Mouse (Mus musculus): Measurements from ENCODE around the gene Magi1.

Gene Magi1

GRCm38 (mm10) chr6:93729702-93730101, 554.0 kb downstream of the Magi1 start:
- DNase-seq (ENCODE audit: extremely low spot score) = no peak

DNA sequence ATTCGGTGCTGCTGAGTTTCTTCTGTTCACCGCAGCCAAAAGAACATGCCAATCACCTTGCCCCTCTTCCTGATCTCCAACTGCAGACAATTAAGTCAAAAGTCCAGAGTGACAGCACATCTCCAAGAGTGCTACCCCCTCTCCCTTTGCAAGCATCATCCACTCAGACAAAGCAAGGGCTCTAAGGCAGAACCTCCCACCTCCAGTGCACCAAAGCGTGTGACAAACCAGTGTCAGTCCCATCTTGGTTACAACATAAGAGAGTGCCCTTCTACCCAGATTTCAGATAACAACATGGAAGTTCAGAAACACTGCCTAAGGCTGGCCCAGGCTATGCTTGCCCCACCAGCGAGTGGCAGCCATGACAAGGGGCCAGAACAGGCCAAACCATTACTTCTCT, 554.9 kb downstream of the Magi1 start:
- DNase-seq (ENCODE audit: extremely low spot score) = no peak

DNA sequence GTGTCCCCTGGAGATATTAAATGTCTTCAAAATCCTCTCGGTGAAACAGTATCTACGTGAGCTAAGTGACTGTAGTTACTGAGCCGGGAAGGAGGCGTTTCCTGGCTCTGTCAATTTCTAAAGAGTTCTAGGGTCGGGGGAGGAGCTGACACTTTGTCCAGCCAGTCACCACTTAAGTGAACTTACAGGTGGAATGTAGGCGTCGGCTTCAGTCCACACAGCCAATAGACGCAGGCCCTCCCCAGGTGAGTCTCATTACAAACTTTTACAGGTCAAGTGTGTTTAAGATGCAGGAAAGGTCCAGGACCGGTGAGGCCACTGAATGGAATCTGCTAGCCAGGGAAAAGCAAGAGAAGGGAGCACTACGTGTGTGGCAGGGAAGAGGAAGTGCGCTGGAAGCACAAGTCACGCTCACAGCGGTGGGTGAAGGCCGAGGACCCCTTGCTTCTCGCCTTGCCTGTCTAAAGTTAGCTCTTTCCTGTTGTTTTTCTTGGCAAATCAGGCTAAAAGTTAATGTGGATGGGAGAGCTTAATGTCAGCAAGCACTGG, 556.0 kb downstream of the Magi1 start:
- DNase-seq (ENCODE audit: extremely low spot score) = no peak

GRCm38 (mm10) chr6:93726829-93727455, 556.8 kb downstream of the Magi1 start:
- no peak for DNase-seq (ENCODE audit: extremely low spot score)

- DNase-seq (ENCODE audit: extremely low spot score) = no peak
Measured at GRCm38 (mm10) chr6:93726121-93726520, 557.6 kb downstream of the Magi1 start.

DNA sequence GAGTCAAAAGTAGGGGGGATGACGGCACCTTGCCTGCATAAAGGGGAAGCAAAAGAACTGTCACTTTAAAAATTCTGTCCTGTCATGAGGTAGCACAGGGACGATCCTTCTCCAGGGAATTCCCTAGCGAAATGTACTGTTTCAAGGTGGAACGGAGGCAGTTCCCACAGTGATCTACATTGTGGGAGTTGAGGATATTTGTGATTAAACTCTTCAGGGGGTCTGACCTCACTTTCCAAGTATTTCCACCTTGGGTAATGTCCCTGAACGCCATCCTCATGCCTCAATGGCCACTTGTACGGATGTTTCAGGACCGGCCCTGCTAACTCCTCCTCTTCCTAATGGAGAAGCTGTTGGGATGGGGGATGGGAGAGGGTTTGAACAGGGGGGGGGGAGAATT, 559.0 kb downstream of the Magi1 start:
- DNase-seq (ENCODE audit: extremely low spot score) = no peak

DNA sequence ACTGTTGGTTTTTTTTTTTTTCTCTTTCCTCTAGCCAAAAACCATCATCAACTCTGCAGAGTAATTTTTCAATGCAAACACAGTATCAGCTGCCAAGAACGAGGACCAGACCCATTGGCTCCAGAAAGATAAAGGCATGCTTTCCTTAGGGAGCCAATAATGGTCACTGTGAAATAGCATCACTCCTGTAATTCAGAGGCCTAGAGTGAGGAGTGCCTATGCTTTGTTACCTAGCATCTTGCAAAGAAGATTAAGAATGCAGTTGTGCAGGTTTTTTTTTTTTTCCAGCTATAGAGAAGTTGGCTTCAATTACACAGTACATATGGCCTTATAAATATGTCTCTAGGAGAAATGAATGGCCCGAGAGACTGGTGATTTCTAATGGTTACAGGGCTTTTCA, 560.5 kb downstream of the Magi1 start:
- no peak for DNase-seq (ENCODE audit: extremely low spot score)

- DNase-seq (ENCODE audit: extremely low spot score) = no peak
Measured at GRCm38 (mm10) chr6:93719532-93719931, 564.2 kb downstream of the Magi1 start.

DNA sequence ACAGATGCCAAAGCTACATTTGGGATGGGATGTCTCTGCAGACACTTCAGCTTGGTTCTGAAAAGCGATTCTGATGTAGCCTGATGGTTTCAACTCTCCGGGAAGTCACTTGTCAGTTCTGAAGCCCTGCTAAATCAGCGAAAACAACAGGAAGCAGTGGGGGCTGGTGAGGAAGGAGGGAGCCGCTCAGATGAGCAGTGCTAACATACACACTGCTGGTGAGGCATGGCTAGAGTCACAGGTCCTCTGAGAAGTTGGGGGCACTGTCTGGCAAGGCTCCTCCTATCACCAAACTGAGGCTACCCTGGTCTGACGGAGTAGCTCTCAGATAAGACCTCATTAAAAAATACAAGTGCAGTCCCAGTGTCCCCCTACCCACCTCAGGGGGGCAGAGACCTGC, 565.3 kb downstream of the Magi1 start:
- no peak for DNase-seq (ENCODE audit: extremely low spot score)

DNA sequence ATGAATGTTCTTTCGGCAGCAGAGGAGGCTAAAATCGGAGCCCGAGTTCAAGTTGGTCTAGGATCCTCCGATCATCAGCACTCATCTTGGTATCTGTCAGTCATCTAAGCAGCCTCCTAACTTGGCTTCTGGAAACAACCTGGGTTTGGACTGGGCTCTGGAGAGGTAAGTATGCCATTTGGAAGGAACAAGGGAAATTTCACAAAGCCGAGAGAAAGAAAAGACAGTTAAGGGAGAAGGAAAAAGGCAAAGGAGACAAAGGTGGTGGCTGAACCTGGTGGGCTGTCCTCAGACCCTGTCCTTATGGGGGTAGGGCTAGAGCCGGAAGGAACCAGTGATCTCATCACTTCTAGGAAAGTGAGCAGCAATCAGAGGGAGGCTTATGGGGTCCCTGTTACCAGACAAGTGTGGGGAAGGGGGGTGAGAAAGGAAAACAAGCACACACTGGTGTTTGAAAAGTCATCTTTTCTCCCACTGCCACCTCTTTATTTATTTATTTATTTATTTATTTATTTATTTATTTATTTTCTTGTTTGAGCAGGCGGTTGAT, 565.8 kb downstream of the Magi1 start:
- peak; percentile 24 for DNase-seq (ENCODE audit: extremely low spot score)

- peak; percentile 33 for DNase-seq (ENCODE audit: extremely low spot score)
Measured at GRCm38 (mm10) chr6:93716686-93717625, 566.8 kb downstream of the Magi1 start.

DNA sequence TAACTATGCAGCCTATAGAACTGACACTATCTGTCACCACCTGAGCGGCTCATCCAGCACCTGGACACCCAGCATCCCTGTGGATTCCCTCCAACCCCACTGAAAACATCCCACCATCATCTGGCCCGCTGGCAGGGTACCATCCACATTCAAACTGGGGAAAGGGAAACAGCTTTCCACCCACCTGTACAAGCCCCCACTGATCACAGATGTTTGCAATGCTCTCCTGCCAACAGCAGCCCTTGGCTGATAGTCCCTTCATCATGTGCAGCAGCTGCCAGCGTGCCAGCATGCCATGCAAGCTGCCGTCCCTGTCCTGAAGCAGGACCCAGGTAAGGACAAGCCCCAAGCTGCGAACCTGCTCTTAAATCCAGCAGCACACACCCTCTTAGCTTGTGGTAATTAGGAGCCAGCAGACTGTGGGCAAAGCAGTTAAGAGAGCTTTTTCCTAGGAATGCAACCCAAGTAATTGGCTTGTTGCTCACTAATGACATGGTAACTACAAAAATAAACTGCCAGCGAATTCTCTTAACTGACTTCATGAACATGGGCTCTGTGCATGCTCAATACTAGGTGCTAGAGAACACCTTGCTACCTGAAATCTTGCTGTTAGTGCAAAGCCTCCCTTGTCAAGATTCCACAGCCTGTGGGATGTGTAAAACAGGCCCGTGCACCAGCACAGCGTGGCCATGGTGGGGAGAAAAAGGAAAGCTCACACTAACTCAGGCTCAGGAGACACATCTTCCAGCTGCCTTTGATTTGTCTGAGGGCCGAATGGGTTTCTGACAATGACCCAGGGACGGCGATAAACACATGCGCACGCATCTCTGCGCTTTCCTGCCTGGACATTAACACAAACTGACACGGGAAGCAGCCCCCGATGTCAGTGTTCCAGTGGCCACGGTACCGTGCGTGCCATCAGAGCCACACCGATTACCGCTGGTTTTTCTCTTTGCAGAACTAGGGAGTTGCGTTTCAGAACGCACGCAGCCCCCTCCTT, 568.2 kb downstream of the Magi1 start:
- DNase-seq (ENCODE audit: extremely low spot score) = no peak

- no peak for DNase-seq (ENCODE audit: extremely low spot score)
Measured at GRCm38 (mm10) chr6:93704350-93704749, 579.4 kb downstream of the Magi1 start.

GRCm38 (mm10) chr6:93699436-93699835, 584.3 kb downstream of the Magi1 start:
- DNase-seq (ENCODE audit: extremely low spot score) = no peak

- no peak for DNase-seq (ENCODE audit: extremely low spot score)
Measured at GRCm38 (mm10) chr6:93697956-93698355, 585.8 kb downstream of the Magi1 start.

DNA sequence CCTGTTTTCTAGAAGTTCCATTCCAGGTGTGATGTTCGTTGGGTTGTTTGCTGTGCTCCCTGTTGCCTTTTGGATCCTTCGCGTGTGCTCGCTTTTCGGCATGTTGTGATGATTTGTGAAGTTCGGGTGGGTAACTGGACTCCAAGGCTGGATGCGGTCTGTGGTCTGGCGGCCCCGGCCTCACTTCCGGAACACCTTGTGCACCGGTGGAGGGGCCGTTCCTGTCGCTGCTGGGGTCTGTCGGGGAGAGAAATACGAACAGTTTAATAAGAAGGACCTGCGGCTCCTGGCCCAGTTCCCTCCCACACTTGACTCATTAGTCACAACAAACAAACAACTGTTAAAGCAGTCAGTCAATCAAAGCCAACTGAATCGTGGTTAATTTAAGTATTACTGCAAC, 605.0 kb downstream of the Magi1 start:
- no peak for DNase-seq (ENCODE audit: extremely low spot score)

DNA sequence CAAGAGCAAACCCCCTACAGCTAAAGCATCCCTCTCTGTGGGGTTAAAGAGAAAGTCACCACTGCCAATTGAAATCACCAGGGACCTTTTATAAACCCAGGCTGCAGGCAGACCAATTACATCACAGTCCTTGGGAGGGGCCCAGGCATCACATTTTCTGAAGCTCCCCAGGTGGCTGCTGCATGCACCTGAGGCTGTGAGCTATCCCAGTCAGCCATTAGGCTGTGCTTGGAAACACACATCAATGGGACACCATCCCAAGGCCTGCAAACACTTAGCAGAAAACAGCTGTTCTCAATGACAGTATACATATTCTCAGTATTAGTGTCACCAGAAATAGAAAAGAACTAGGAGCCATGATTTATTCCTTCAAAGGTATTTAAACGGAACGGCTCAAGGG, 617.0 kb downstream of the Magi1 start:
- no peak for DNase-seq (ENCODE audit: extremely low spot score)

GRCm38 (mm10) chr6:93665056-93665805, 618.5 kb downstream of the Magi1 start:
- no peak for DNase-seq (ENCODE audit: extremely low spot score)

DNA sequence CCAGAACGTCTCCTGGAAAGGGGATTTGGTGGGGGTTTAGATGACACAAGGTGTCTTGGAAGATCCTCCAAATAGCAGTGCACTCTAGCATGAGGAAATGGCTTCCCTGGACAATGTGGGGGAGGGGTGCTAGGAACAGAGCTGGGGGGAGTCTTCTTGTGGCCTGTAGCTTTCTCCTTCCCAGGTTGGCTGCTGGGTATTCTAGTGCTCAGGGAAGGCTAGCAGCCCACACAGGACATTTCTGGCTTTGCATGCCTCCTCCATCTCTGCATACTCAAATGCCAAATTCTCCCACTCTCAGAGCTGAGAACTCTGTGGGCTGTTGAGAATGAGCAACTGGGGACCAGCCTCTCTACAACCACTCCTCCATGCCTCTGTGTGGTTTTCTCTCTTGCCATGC, 622.6 kb downstream of the Magi1 start:
- no peak for DNase-seq (ENCODE audit: extremely low spot score)

DNA sequence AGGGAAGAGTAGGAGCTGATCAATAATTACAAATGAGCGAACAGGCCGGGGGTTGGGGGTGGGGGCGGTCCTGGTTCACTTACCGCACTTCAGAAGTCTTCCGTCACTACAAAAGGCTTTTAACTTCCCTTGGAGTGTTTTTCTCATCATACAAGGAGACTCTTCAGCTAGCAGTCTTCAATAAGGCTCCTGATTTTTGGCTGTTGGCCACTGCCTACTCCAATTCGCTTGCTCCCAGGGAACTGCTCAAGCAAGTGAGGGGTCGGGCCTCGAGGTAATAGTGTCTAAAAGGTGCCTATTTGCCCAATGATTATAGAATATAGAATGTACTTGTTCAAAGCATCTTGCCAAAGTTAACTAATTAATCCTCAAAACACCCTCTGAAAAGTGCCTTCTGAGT, 624.2 kb downstream of the Magi1 start:
- DNase-seq (ENCODE audit: extremely low spot score) = no peak
